Comparison of ENCODE assay signal across 8 mouse cellular contexts in genomic region chr5:64378591-64379275, GRCm38 (mm10).
A peak's percentile ranks its signal among the peaks of the same experiment; 100 is the strongest.
DNase-seq lines count a peak whose midpoint lies in the region; ATAC-seq and TF ChIP-seq lines count a peak whose summit lies in the region.

No protein-coding gene starts in this region.

- intact Hi-C loops in heart, adult 2 months (cut with DNase I), result no loop called here
- intact Hi-C loops in heart, postnatal 25 days (cut with DNase I), result loop anchor here (2.0 to 5.0 kb wide), 2 partner anchors 36 to 82 kb away; no protein-coding TSS in a partner anchor
- intact Hi-C loops in left cerebral cortex, postnatal 4 days (cut with DNase I), result loop anchor here (10.0 kb wide), 1 partner anchor 84 kb away; no protein-coding TSS in a partner anchor

- no peak for TF ChIP-seq POLR2A in heart, adult 2 months (IDR thresholded peaks at IDR 0.05; ENCODE audit: insufficient read depth, low read depth, low read length)

- H3K9me3 ChIP-seq in heart, embryonic 16.5 days (replicated peaks; ENCODE audit: control insufficient read depth, low read length), result no peaks in the 10 kb centered on the region
- no peaks in the 10 kb centered on the region for H3K9me3 ChIP-seq in liver, embryonic 15.5 days (replicated peaks)

- no peak overlapping the region for H3K9ac ChIP-seq in heart, adult 2 months (ENCODE audit: low read depth, low read length)
- H3K9ac ChIP-seq in heart, embryonic 16.5 days (ENCODE audit: low read length), result 0 out of 2 replicates have a peak overlapping the region, but pooled peaks have one; percentile 3
- no peak overlapping the region for H3K9ac ChIP-seq in liver, embryonic 15.5 days

- peaks cover 3% of the 10 kb centered on the region; the same call in 1 of the 2 replicates for H3K36me3 ChIP-seq in heart, adult 2 months (ENCODE audit: control insufficient read depth, insufficient read depth, low read length)
- no peaks in the 10 kb centered on the region for H3K36me3 ChIP-seq in heart, embryonic 16.5 days (ENCODE audit: control insufficient read depth, insufficient read depth)
- no peaks in the 10 kb centered on the region for H3K36me3 ChIP-seq in liver, embryonic 15.5 days (replicated peaks)

- 31% methylated on average over 13 of the region's 13 CpGs for WGBS in heart, adult 2 months
- 37% methylated on average over 13 of the region's 13 CpGs for WGBS in heart, embryonic 16.5 days
- 28% methylated on average over 13 of the region's 13 CpGs for WGBS in liver, embryonic 15.5 days (ENCODE audit: insufficient replicate concordance)

- DNase-seq in heart, adult 2 months, result peak in 1 of 2 experiments; percentile 68
- DNase-seq in heart, postnatal 25 days (ENCODE audit: low spot score), result no peak
- DNase-seq in T-cell, adult 2 months (ENCODE audit: low spot score), result peak; percentile 23
- DNase-seq in retina, postnatal 1 day, result no peak
- DNase-seq in left cerebral cortex, postnatal 4 days, result no peak

- peaks cover 27% of the 10 kb centered on the region for H3K4me1 ChIP-seq in heart, adult 2 months (ENCODE audit: control insufficient read depth, insufficient read depth, low read length)
- peaks cover 36% of the 10 kb centered on the region for H3K4me1 ChIP-seq in heart, embryonic 16.5 days (ENCODE audit: control insufficient read depth, insufficient read depth, low read length)
- peaks cover 62% of the 10 kb centered on the region for H3K4me1 ChIP-seq in liver, embryonic 15.5 days (replicated peaks)

- peak; percentile 55; the same call in 1 of the 2 replicates for ATAC-seq in heart, embryonic 16.5 days (replicated peaks; ENCODE audit: extremely low read depth, insufficient read depth, low FRiP score)
- ATAC-seq in liver, embryonic 15.5 days (ENCODE audit: insufficient read depth), result peak; percentile 38; the same call in 1 of the 2 replicates
- ATAC-seq in cerebellum, adult (ENCODE audit: insufficient number of reproducible peaks, low FRiP score, low TSS enrichment), result no peak

- no peaks in the 10 kb centered on the region for H3K27me3 ChIP-seq in heart, adult 2 months (ENCODE audit: control insufficient read depth, insufficient read depth, low read length)
- H3K27me3 ChIP-seq in heart, embryonic 16.5 days (ENCODE audit: control insufficient read depth, insufficient read depth, low read length), result no peaks in the 10 kb centered on the region
- H3K27me3 ChIP-seq in liver, embryonic 15.5 days, result no peaks in the 10 kb centered on the region

- no peaks in the 10 kb centered on the region for H3K79me2 ChIP-seq in heart, adult 2 months (replicated peaks; ENCODE audit: control insufficient read depth, insufficient read depth, low read length)

- H3K4me2 ChIP-seq in heart, embryonic 16.5 days (ENCODE audit: low read depth, low read length), result peak overlapping the region; percentile 17; the same call in 1 of the 2 replicates
- H3K4me2 ChIP-seq in liver, embryonic 15.5 days, result no peak overlapping the region

- no peak overlapping the region for H3K4me3 ChIP-seq in heart, adult 2 months
- no peak overlapping the region for H3K4me3 ChIP-seq in heart, embryonic 16.5 days (ENCODE audit: low read length)
- H3K4me3 ChIP-seq in liver, embryonic 15.5 days (replicated peaks), result no peak overlapping the region

- TF ChIP-seq EP300 in heart, adult 2 months (IDR thresholded peaks at IDR 0.05; ENCODE audit: insufficient read depth, low read depth, low read length), result no peak

- no peak for TF ChIP-seq CTCF in heart, adult 2 months (IDR thresholded peaks at IDR 0.05)

- peak overlapping the region; percentile 73 for H3K27ac ChIP-seq in heart, adult 2 months
- peak overlapping the region; percentile 80 for H3K27ac ChIP-seq in heart, embryonic 16.5 days (ENCODE audit: low read length)
- H3K27ac ChIP-seq in liver, embryonic 15.5 days (replicated peaks), result peak overlapping the region; percentile 51
